Mouse (Mus musculus) forebrain, embryonic 11.5 days (tissue): ENCODE data around the gene Tma7. TPM values are rescaled to one million over a fixed set of nuclear protein-coding genes. Genes with fewer than 3 reads are reported as not detected.

ENCODE experiments used
- ATAC-seq: fragments of 200-750 bp; cut with Nextera tagmentation; replicated peaks from 2 replicates; pipeline ENCODE4 v1.8.0; 2017; ENCODE audit warnings: moderate TSS enrichment; ENCODE audit not compliant: low FRiP score
- DNase-seq: peaks from one replicate; pipeline ENCODE4 v3.0.0-alpha.2; 2017; ENCODE audit warnings: low spot score
- H3K27ac ChIP-seq: fragments of 300-500 bp; sonication (generic); 2 replicates; pipeline ENCODE4 v1.5.1; 2014; ENCODE audit warnings: low read depth, low read length
- H3K27me3 ChIP-seq: fragments of 300-500 bp; sonication (generic); 2 replicates; pipeline ENCODE4 v1.6.1; 2014; ENCODE audit warnings: mild to moderate bottlenecking, low read length, mixed read lengths; ENCODE audit not compliant: control insufficient read depth, insufficient read depth
- H3K36me3 ChIP-seq: fragments of 300-500 bp; sonication (generic); 2 replicates; pipeline ENCODE4 v1.6.1; 2014; ENCODE audit warnings: mild to moderate bottlenecking, low read length, moderate library complexity, mixed read lengths; ENCODE audit not compliant: control insufficient read depth, insufficient read depth
- H3K4me1 ChIP-seq: fragments of 300-500 bp; sonication (generic); replicated peaks from 2 replicates; pipeline ENCODE4 v1.6.1; 2014; ENCODE audit warnings: low read length, mixed read lengths; ENCODE audit not compliant: control insufficient read depth, insufficient read depth
- H3K4me2 ChIP-seq: fragments of 300-500 bp; sonication (generic); 2 replicates; pipeline ENCODE4 v1.6.1; 2014; ENCODE audit warnings: low read depth, mild to moderate bottlenecking, low read length, moderate library complexity, mixed read lengths; ENCODE audit not compliant: severe bottlenecking
- H3K4me3 ChIP-seq: fragments of 300-500 bp; sonication (generic); 2 replicates; pipeline ENCODE4 v1.5.1; 2014; ENCODE audit warnings: low read depth, low read length
- H3K9ac ChIP-seq: fragments of 300-500 bp; sonication (generic); 2 replicates; pipeline ENCODE4 v1.6.1; 2014; ENCODE audit warnings: low read length
- H3K9me3 ChIP-seq: fragments of 300-500 bp; sonication (generic); 2 replicates; pipeline ENCODE4 v1.6.1; 2016; ENCODE audit warnings: low read length, mixed read lengths; ENCODE audit not compliant: control insufficient read depth
- WGBS: fragments of 180-500 bp; shearing (Covaris S2); extraction: QIAGEN DNeasy Blood & Tissue Kit; methylation state at CpG from one replicate; pipeline ENCODE4 v1.1.7; 2014; 5-methylcytosine and 5-hydroxymethylcytosine counted together
- polyA plus RNA-seq: library from polyadenylated mRNA; unstranded; fragments of >200 nt; fragmentation: Nextera tagmentation; extraction: Ambion mirVana; gene quantifications from 2 replicates; pipeline ENCODE4 v1.2.1, GENCODE M21; 2014

The Tma7 gene
- polyA plus RNA-seq, 1 experiment from 2014 or later = 746 TPM

DNA sequence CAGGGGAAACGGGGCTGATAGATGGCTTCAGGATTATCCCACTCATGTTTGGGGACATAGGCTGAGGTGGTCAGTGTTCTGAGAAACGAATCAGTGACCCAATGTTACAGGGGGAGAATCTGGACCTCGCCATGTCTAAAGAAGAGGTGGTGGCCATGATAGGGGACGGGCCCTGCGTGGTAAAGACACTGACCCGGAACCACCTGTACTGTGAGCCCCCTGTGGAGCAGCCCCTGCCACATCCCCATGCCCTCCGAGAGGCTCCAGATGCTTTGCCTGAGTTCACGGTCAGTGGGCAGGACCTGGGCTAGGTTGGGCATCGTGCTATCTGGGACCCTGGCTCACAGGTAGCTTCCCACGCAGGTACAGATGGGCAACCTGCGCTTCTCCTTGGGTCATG, 27.9 kb upstream of the Tma7 start:
- WGBS = 90% methylated on average over 11 of the region's 11 CpGs
- no peak for ATAC-seq
- Histone ChIP-seq H3K9ac (no peak overlapping the region), H3K9me3 (no peaks in the 10 kb centered on the region), H3K27me3 (no peaks in the 10 kb centered on the region), H3K27ac (no peak overlapping the region), H3K36me3 (peaks cover 42% of the 10 kb centered on the region; the same call in 1 of the 2 replicates), H3K4me2 (no peak overlapping the region), H3K4me3 (no peak overlapping the region), H3K4me1 (no peaks in the 10 kb centered on the region)
- no peak for DNase-seq

DNA sequence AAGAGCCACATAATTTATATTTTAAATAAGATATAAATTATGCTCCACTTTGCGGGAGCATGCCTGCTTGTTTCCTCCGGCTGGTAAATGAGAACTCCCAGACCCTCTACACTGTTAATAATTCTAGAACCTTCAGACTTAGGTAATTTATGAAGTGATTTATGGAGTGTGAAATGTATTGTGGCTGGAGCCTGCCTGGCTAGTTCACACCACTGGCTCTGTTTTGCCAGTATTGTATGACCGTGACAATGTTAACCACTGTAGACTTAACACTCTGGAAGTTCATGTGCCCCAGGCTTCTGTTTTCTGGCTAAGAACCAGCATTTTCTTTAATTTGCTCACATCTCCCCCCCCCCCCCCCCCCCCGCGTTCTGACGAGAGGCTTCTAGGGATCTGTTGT, 25.0 kb upstream of the Tma7 start:
- Histone ChIP-seq H3K9ac (no peak overlapping the region), H3K9me3 (no peaks in the 10 kb centered on the region), H3K36me3 (peaks cover 40% of the 10 kb centered on the region), H3K27me3 (no peaks in the 10 kb centered on the region), H3K4me1 (no peaks in the 10 kb centered on the region), H3K27ac (no peak overlapping the region), H3K4me3 (no peak overlapping the region), H3K4me2 (no peak overlapping the region)
- ATAC-seq (no peak), DNase-seq (no peak)
- WGBS = 80% methylated on average over 6 of the region's 6 CpGs

GRCm38 (mm10) chr9:109105648-109106047, 23.3 kb upstream of the Tma7 start:
- Histone ChIP-seq H3K4me1 (no peaks in the 10 kb centered on the region), H3K4me3 (no peak overlapping the region), H3K27ac (no peak overlapping the region), H3K9me3 (no peaks in the 10 kb centered on the region), H3K4me2 (no peak overlapping the region), H3K36me3 (peaks cover 37% of the 10 kb centered on the region), H3K27me3 (no peaks in the 10 kb centered on the region), H3K9ac (no peak overlapping the region)
- 97% methylated on average over 12 of the region's 12 CpGs for WGBS
- no peak for ATAC-seq
- no peak for DNase-seq

DNA sequence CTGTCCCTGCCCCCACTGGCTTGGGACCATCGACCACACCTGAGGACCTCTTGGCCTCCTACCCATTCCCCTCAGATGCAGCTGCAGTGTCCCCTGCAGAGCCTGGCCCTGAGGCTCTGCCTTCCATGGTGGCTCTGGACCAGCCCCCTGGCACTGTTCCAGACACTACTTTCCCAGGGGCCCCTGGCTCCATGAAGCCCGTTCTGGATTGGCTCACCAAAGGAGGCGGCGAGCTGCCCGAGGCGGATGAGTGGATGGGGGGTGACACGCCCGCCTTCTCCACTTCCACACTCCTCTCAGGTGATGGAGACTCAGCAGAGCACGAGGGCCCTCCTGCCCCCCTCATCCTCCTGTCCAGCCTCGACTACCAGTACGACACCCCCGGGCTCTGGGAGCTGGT, 22.6 kb upstream of the Tma7 start:
- no peak overlapping the region for H3K4me3 ChIP-seq
- no peak overlapping the region for H3K27ac ChIP-seq
- no peaks in the 10 kb centered on the region for H3K27me3 ChIP-seq
- H3K4me1 ChIP-seq = no peaks in the 10 kb centered on the region
- ATAC-seq (no peak), DNase-seq (no peak)
- no peak overlapping the region for H3K4me2 ChIP-seq
- peaks cover 37% of the 10 kb centered on the region for H3K36me3 ChIP-seq
- no peak overlapping the region for H3K9ac ChIP-seq
- H3K9me3 ChIP-seq = no peaks in the 10 kb centered on the region
- WGBS = 89% methylated on average over 12 of the region's 12 CpGs

DNA sequence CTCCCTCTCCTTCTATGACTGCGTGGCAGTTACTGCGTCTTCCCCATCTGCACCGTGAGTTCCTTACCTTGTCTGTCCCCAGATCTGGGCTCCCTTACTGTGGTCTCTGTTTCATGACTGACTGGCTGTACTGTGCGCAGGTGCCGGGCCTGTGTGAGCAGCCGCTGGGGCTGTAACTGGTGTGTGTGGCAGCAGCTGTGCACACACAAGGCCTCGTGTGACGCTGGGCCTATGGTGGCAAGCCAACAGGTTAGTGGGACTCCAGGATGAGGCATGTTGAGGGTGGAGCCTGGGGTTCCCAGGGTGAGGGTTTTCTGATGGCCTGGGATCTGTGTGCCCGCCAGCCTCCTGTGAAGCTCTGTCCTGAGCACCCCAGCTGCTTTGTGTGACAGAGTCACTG, 21.7 kb upstream of the Tma7 start:
- Histone ChIP-seq H3K36me3 (peaks cover 31% of the 10 kb centered on the region), H3K27me3 (no peaks in the 10 kb centered on the region), H3K4me1 (peaks cover 2% of the 10 kb centered on the region; the same call in 1 of the 2 replicates), H3K9me3 (no peaks in the 10 kb centered on the region), H3K4me3 (no peak overlapping the region), H3K9ac (no peak overlapping the region), H3K4me2 (no peak overlapping the region), H3K27ac (no peak overlapping the region)
- ATAC-seq = no peak
- DNase-seq = no peak
- 89% methylated on average over 9 of the region's 9 CpGs for WGBS

GRCm38 (mm10) chr9:109103250-109103649, 20.9 kb upstream of the Tma7 start:
- no peak overlapping the region for H3K4me3 ChIP-seq
- H3K36me3 ChIP-seq = peaks cover 24% of the 10 kb centered on the region
- no peak overlapping the region for H3K9ac ChIP-seq
- no peak overlapping the region for H3K27ac ChIP-seq
- WGBS = 80% methylated on average over 7 of the region's 7 CpGs
- no peaks in the 10 kb centered on the region for H3K9me3 ChIP-seq
- ATAC-seq (no peak), DNase-seq (no peak)
- no peaks in the 10 kb centered on the region for H3K27me3 ChIP-seq
- peaks cover 10% of the 10 kb centered on the region; the same call in 1 of the 2 replicates for H3K4me1 ChIP-seq
- H3K4me2 ChIP-seq = no peak overlapping the region

GRCm38 (mm10) chr9:109102541-109102940, 20.2 kb upstream of the Tma7 start:
- H3K36me3 ChIP-seq = peaks cover 24% of the 10 kb centered on the region
- H3K4me2 ChIP-seq = no peak overlapping the region
- ATAC-seq (no peak), DNase-seq (no peak)
- no peaks in the 10 kb centered on the region for H3K27me3 ChIP-seq
- H3K9ac ChIP-seq = no peak overlapping the region
- H3K4me1 ChIP-seq = peaks cover 14% of the 10 kb centered on the region; the same call in 1 of the 2 replicates
- no peak overlapping the region for H3K27ac ChIP-seq
- 97% methylated on average over 3 of the region's 3 CpGs for WGBS
- no peaks in the 10 kb centered on the region for H3K9me3 ChIP-seq
- H3K4me3 ChIP-seq = no peak overlapping the region

DNA sequence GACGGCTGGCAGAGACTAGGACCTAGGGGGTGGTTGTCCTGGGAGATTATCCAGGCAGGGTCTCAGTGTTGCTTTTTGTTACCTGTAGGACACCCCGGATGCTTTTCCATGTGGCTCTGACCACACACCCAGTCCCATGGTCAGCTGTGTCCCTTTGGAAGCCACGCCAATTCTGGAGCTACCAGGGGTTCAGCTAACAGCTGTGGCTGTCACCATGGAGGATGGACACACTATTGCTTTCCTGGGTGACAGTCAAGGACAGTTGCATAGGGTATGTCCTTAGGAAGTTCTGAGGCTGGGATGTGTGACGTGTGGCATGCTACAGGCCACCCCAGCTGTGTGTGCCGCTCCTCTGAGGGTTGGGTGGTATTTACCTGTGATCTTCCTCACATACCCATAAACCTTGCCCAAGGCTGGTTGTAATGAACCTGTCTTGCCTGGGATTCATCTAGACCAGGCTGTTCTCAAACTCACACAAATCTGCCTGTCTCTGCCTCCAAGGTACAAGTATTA, 19.6 kb upstream of the Tma7 start:
- Histone ChIP-seq H3K4me2 (no peak overlapping the region), H3K36me3 (peaks cover 22% of the 10 kb centered on the region), H3K9me3 (no peaks in the 10 kb centered on the region), H3K4me3 (no peak overlapping the region), H3K9ac (no peak overlapping the region), H3K4me1 (peaks cover 15% of the 10 kb centered on the region; the same call in 1 of the 2 replicates), H3K27me3 (no peaks in the 10 kb centered on the region), H3K27ac (no peak overlapping the region)
- ATAC-seq (no peak), DNase-seq (no peak)
- WGBS = 92% methylated on average over 5 of the region's 5 CpGs

DNA sequence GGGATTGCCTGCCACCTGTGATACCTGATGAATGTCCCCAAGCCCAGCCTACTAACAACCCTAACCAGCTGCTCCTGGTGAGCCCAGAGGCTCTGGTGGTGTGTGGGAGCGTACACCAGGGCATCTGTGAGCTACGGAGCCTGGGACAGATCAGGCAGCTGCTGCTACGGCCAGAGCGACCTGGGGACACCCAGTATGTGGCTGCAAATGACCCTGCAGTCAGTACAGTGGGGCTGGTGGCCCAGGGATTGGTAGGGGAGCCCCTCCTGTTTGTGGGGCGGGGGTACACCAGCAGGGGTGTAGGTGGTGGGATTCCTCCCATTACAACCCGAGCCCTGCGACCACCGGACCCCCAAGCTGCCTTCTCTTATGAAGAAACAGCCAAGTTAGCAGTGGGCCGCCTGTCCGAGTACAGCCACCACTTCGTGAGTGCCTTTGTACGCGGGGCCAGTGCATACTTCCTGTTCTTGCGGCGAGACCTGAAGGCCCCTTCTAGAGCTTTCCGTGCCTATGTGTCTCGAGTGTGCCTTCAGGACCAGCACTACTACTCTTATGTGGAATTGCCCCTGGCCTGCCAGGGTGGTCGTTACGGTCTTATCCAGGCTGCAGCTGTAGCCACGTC, 18.0 kb upstream of the Tma7 start:
- Histone ChIP-seq H3K9me3 (no peaks in the 10 kb centered on the region), H3K9ac (no peak overlapping the region), H3K27me3 (no peaks in the 10 kb centered on the region), H3K4me2 (no peak overlapping the region), H3K4me1 (peaks cover 18% of the 10 kb centered on the region; the same call in 1 of the 2 replicates), H3K36me3 (peaks cover 12% of the 10 kb centered on the region), H3K27ac (no peak overlapping the region), H3K4me3 (no peak overlapping the region)
- no peak for DNase-seq
- ATAC-seq = no peak
- 86% methylated on average over 20 of the region's 20 CpGs for WGBS
